Mouse (Mus musculus) hindbrain, embryonic 16.5 days (tissue): ENCODE measurements around the gene Mettl21a. TPM values are rescaled to one million over a fixed set of nuclear protein-coding genes. Genes with fewer than 3 reads are reported as not detected.

Experiments
- ATAC-seq: fragments of 200-750 bp; cut with Nextera tagmentation; 2 replicates; pipeline ENCODE4 v1.8.0; 2017; ENCODE audit warnings: moderate TSS enrichment, moderate library complexity
- H3K27ac ChIP-seq: fragments of 300-500 bp; sonication (generic); 2 replicates; pipeline ENCODE4 v1.5.1; 2014; ENCODE audit warnings: low read depth, mild to moderate bottlenecking, control low read depth, low read length, moderate library complexity
- H3K27me3 ChIP-seq: fragments of 300-500 bp; sonication (generic); replicated peaks from 2 replicates; pipeline ENCODE4 v1.6.1; 2014; ENCODE audit warnings: low read length; ENCODE audit not compliant: control insufficient read depth, insufficient read depth
- H3K36me3 ChIP-seq: fragments of 300-500 bp; sonication (generic); 2 replicates; pipeline ENCODE4 v1.6.1; 2014; ENCODE audit warnings: mild to moderate bottlenecking, low read length, moderate library complexity, mixed read lengths; ENCODE audit not compliant: control insufficient read depth, insufficient read depth
- H3K4me1 ChIP-seq: fragments of 300-500 bp; sonication (generic); 2 replicates; pipeline ENCODE4 v1.6.1; 2014; ENCODE audit warnings: low read depth, low read length; ENCODE audit not compliant: control insufficient read depth, insufficient read depth
- H3K4me2 ChIP-seq: fragments of 300-500 bp; sonication (generic); 2 replicates; pipeline ENCODE4 v1.6.1; 2014; ENCODE audit warnings: mild to moderate bottlenecking, low read length, control low read depth, moderate library complexity
- H3K4me3 ChIP-seq: fragments of 300-500 bp; sonication (generic); 2 replicates; pipeline ENCODE4 v1.5.1; 2014; ENCODE audit warnings: mild to moderate bottlenecking, low read length, control low read depth, moderate library complexity
- H3K9ac ChIP-seq: fragments of 300-500 bp; sonication (generic); 2 replicates; pipeline ENCODE4 v1.6.1; 2014; ENCODE audit warnings: low read depth, mild to moderate bottlenecking, control low read depth, low read length, moderate library complexity
- H3K9me3 ChIP-seq: fragments of 300-500 bp; sonication (generic); 2 replicates; pipeline ENCODE4 v1.6.1; 2014; ENCODE audit warnings: mild to moderate bottlenecking, low read length, moderate library complexity; ENCODE audit not compliant: control insufficient read depth
- WGBS: fragments of 180-500 bp; shearing (Covaris S2); extraction: QIAGEN DNeasy Blood & Tissue Kit; methylation state at CpG from one replicate; pipeline ENCODE4 v1.1.7; 2014; 5-methylcytosine and 5-hydroxymethylcytosine counted together
- polyA plus RNA-seq: library from polyadenylated mRNA; unstranded; fragments of >200 nt; fragmentation: Nextera tagmentation; extraction: Ambion mirVana; gene quantifications from 2 replicates; pipeline ENCODE4 v1.2.1, GENCODE M21; 2015

The Mettl21a gene
- polyA plus RNA-seq, 1 experiment from 2014 or later = 17.9 TPM

GRCm38 (mm10) chr1:64616531-64616880, 536 bp downstream of the Mettl21a start:
- H3K27ac ChIP-seq = peak overlapping the region; percentile 96
- no peaks in the 10 kb centered on the region for H3K27me3 ChIP-seq
- no peaks in the 10 kb centered on the region for H3K9me3 ChIP-seq
- no peak for ATAC-seq
- WGBS = under 1% methylated on average over 8 of the region's 8 CpGs
- H3K36me3 ChIP-seq = no peaks in the 10 kb centered on the region
- H3K4me3 ChIP-seq = peak overlapping the region; percentile 80
- peak overlapping the region; percentile 94 for H3K9ac ChIP-seq
- peak overlapping the region; percentile 73 for H3K4me2 ChIP-seq
- H3K4me1 ChIP-seq = peaks cover 14% of the 10 kb centered on the region

- Histone ChIP-seq H3K27ac (no peak overlapping the region), H3K4me2 (peak overlapping the region; percentile 73), H3K9me3 (no peaks in the 10 kb centered on the region), H3K4me3 (peak overlapping the region; percentile 80), H3K36me3 (no peaks in the 10 kb centered on the region), H3K9ac (peak overlapping the region; percentile 0; the same call in 1 of the 2 replicates), H3K4me1 (peaks cover 14% of the 10 kb centered on the region), H3K27me3 (no peaks in the 10 kb centered on the region)
- no peak for ATAC-seq
- WGBS = 55% methylated on average over 6 of the region's 6 CpGs
Measured at GRCm38 (mm10) chr1:64616076-64616475, 966 bp downstream of the Mettl21a start.

- peaks cover 14% of the 10 kb centered on the region for H3K4me1 ChIP-seq
- H3K4me3 ChIP-seq = no peak overlapping the region
- no peak for ATAC-seq
- H3K9me3 ChIP-seq = no peaks in the 10 kb centered on the region
- H3K27me3 ChIP-seq = no peaks in the 10 kb centered on the region
- 78% methylated on average over 11 of the region's 11 CpGs for WGBS
- H3K9ac ChIP-seq = no peak overlapping the region
- H3K36me3 ChIP-seq = no peaks in the 10 kb centered on the region
- H3K27ac ChIP-seq = no peak overlapping the region
- H3K4me2 ChIP-seq = no peak overlapping the region
Measured at GRCm38 (mm10) chr1:64615531-64615991, 1.5 kb downstream of the Mettl21a start.

GRCm38 (mm10) chr1:64614801-64615345, 2.2 kb downstream of the Mettl21a start:
- WGBS = 80% methylated on average over 10 of the region's 10 CpGs
- H3K4me3 ChIP-seq = no peak overlapping the region
- no peak overlapping the region for H3K9ac ChIP-seq
- peaks cover 14% of the 10 kb centered on the region for H3K4me1 ChIP-seq
- no peak overlapping the region for H3K27ac ChIP-seq
- H3K9me3 ChIP-seq = no peaks in the 10 kb centered on the region
- 0 out of 2 replicates have a peak, but pooled peaks cover 2% of the 10 kb centered on the region for H3K36me3 ChIP-seq
- no peaks in the 10 kb centered on the region for H3K27me3 ChIP-seq
- no peak for ATAC-seq
- H3K4me2 ChIP-seq = no peak overlapping the region

- Histone ChIP-seq H3K4me2 (no peak overlapping the region), H3K36me3 (0 out of 2 replicates have a peak, but pooled peaks cover 4% of the 10 kb centered on the region), H3K27me3 (no peaks in the 10 kb centered on the region), H3K9me3 (no peaks in the 10 kb centered on the region), H3K9ac (no peak overlapping the region), H3K4me3 (no peak overlapping the region), H3K4me1 (peaks cover 14% of the 10 kb centered on the region), H3K27ac (no peak overlapping the region)
- WGBS = 91% methylated on average over 9 of the region's 9 CpGs
- no peak for ATAC-seq
Measured at GRCm38 (mm10) chr1:64614311-64614710, 2.7 kb downstream of the Mettl21a start.

GRCm38 (mm10) chr1:64609976-64610375, 7.1 kb downstream of the Mettl21a start:
- Histone ChIP-seq H3K36me3 (peaks cover 17% of the 10 kb centered on the region; the same call in 1 of the 2 replicates), H3K4me2 (no peak overlapping the region), H3K4me3 (no peak overlapping the region), H3K9me3 (no peaks in the 10 kb centered on the region), H3K27ac (no peak overlapping the region), H3K4me1 (no peaks in the 10 kb centered on the region), H3K27me3 (no peaks in the 10 kb centered on the region), H3K9ac (no peak overlapping the region)
- 88% methylated on average over 9 of the region's 9 CpGs for WGBS
- ATAC-seq = no peak

- no peak overlapping the region for H3K4me2 ChIP-seq
- peaks cover 17% of the 10 kb centered on the region; the same call in 1 of the 2 replicates for H3K36me3 ChIP-seq
- no peak overlapping the region for H3K27ac ChIP-seq
- no peak overlapping the region for H3K9ac ChIP-seq
- H3K4me3 ChIP-seq = no peak overlapping the region
- no peak for ATAC-seq
- WGBS = 90% methylated on average over 4 of the region's 4 CpGs
- H3K27me3 ChIP-seq = no peaks in the 10 kb centered on the region
- no peaks in the 10 kb centered on the region for H3K9me3 ChIP-seq
- H3K4me1 ChIP-seq = no peaks in the 10 kb centered on the region
Measured at GRCm38 (mm10) chr1:64609145-64609544, 7.9 kb downstream of the Mettl21a start.

- no peak for ATAC-seq
- no peaks in the 10 kb centered on the region for H3K9me3 ChIP-seq
- H3K4me3 ChIP-seq = no peak overlapping the region
- WGBS = 93% methylated on average over 5 of the region's 5 CpGs
- H3K9ac ChIP-seq = no peak overlapping the region
- H3K4me2 ChIP-seq = no peak overlapping the region
- H3K36me3 ChIP-seq = peaks cover 14% of the 10 kb centered on the region; the same call in 1 of the 2 replicates
- no peaks in the 10 kb centered on the region for H3K4me1 ChIP-seq
- H3K27ac ChIP-seq = no peak overlapping the region
- no peaks in the 10 kb centered on the region for H3K27me3 ChIP-seq
Measured at GRCm38 (mm10) chr1:64603381-64603780, 13.7 kb downstream of the Mettl21a start.

GRCm38 (mm10) chr1:64601242-64601842, 15.7 kb downstream of the Mettl21a start:
- Histone ChIP-seq H3K27me3 (no peaks in the 10 kb centered on the region), H3K9ac (no peak overlapping the region), H3K27ac (no peak overlapping the region), H3K4me1 (no peaks in the 10 kb centered on the region), H3K36me3 (peaks cover 5% of the 10 kb centered on the region), H3K9me3 (no peaks in the 10 kb centered on the region), H3K4me2 (no peak overlapping the region), H3K4me3 (no peak overlapping the region)
- whole genome bisulfite sequencing = 88% methylated on average over 6 of the region's 6 CpGs
- no peak for ATAC-seq
